Comparison of ENCODE assay signal across 28 mouse cellular contexts in the genomic region with DNA sequence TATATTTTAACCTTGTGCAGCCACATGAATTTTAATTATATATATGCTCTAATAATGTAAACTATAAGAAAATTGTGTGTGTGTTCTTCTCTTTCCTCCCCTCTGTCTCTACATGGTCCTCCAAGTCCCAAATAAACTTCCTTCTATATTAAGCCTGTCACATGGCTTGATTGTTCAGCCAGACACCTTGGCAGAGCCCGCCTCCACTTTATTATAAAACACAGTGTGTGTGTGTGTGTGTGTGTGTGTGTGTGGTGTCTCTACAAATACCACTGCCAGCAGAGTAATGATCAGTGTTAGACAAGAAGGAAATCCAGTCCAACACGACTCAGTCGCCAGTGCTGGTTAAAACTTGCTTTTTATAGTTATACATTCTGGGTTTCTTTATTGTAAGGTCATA. TPM values are rescaled to one million over a fixed set of nuclear protein-coding genes. Genes with fewer than 3 reads are reported as not detected.
"Had no signal": no experiment of that assay in that cellular context is flagged by ENCODE, and none has a peak within 500 bp of the region (broad histone marks: within the 10 kb centered on the region; RNA-seq: fewer than 3 reads in every experiment).

No protein-coding gene starts in this region.

- H3K27me3 ChIP-seq: limb, embryonic 13.5 days; liver, embryonic 12.5 days; liver, embryonic 15.5 days; lung, embryonic 15.5 days; stomach, embryonic 15.5 days had no signal

- H3K4me2 ChIP-seq: limb, embryonic 13.5 days; liver, embryonic 12.5 days; liver, embryonic 15.5 days; lung, embryonic 15.5 days; midbrain, embryonic 11.5 days; stomach, embryonic 15.5 days had no signal

- H3K9me3 ChIP-seq: limb, embryonic 10.5 days; limb, embryonic 13.5 days; liver, embryonic 12.5 days; liver, embryonic 15.5 days; lung, embryonic 15.5 days; stomach, embryonic 15.5 days had no signal

- H3K27ac ChIP-seq: kidney, postnatal 0 days; layer of hippocampus, adult 2 months; limb, embryonic 10.5 days; limb, embryonic 13.5 days; liver, embryonic 12.5 days; liver, embryonic 15.5 days; lung, embryonic 15.5 days; stomach, embryonic 15.5 days had no signal

- DNase-seq: layer of hippocampus, adult 9-11 months; liver; lung, adult 18-20 months; lung, postnatal 14 days; lung, postnatal 4 days; midbrain, embryonic 14.5 days; spleen, adult 18-20 months; thymus, adult 18-20 months; thymus, postnatal 36 days had no signal

- ATAC-seq: liver, embryonic 12.5 days had no signal

- H3K4me3 ChIP-seq: layer of hippocampus, adult 2 months; limb, embryonic 10.5 days; limb, embryonic 13.5 days; liver, embryonic 12.5 days; liver, embryonic 15.5 days; lung, embryonic 15.5 days; stomach, embryonic 15.5 days had no signal

- H3K4me1 ChIP-seq: limb, embryonic 10.5 days; limb, embryonic 13.5 days; liver, embryonic 12.5 days; liver, embryonic 15.5 days; lung, embryonic 15.5 days; stomach, embryonic 15.5 days had no signal

- H3K9ac ChIP-seq: limb, embryonic 13.5 days; liver, embryonic 12.5 days; liver, embryonic 15.5 days; lung, embryonic 15.5 days; stomach, embryonic 15.5 days had no signal

- H3K36me3 ChIP-seq: limb, embryonic 10.5 days; limb, embryonic 13.5 days; liver, embryonic 12.5 days; liver, embryonic 15.5 days; lung, embryonic 15.5 days; stomach, embryonic 15.5 days had no signal

RNA-seq across cellular contexts. Expression of gene 1700057G04Rik, which starts 28.5 kb away (rescaled TPM):
- total RNA-seq: layer of hippocampus, adult 2 months; layer of hippocampus, postnatal 25 days; left cerebral cortex, adult 18-20 months; left cerebral cortex, postnatal 25 days; megakaryocyte progenitor cell, adult 5-6 weeks; megakaryocyte-erythroid progenitor cell, adult 5-6 weeks; midbrain, postnatal 0 days had no signal
- polyA plus RNA-seq: large intestine, adult 2 months; limb, embryonic 10.5 days; limb, embryonic 13.5 days; liver, embryonic 12.5 days; liver, embryonic 15.5 days; lung, embryonic 15.5 days; midbrain, embryonic 11.5 days; midbrain, embryonic 14.5 days; midbrain, postnatal 0 days; neural tube, embryonic 11.5 days; neural tube, embryonic 14.5 days; stomach, embryonic 15.5 days; urinary bladder, adult 2 months had no signal
